Mouse (Mus musculus) spleen, adult 2 months (tissue): ENCODE data around the gene Jph3. TPM values are rescaled to one million over a fixed set of nuclear protein-coding genes. Genes with fewer than 3 reads are reported as not detected.

Experiments used
- DNase-seq, 2 experiments: peaks; one replicate each; pipeline versions ENCODE4 v3.0.0 to v3.0.0-alpha.2; 2012 to 2021; ENCODE audit warnings: low spot score in 2 of 2, low read depth in 1 of 2
- H3K27ac ChIP-seq: fragments of 200-500 bp; 2 replicates; pipeline ENCODE4 v1.5.1; 2012; ENCODE audit warnings: low read length, inconsistent platforms; ENCODE audit not compliant: insufficient read depth
- H3K27me3 ChIP-seq: fragments of 200-500 bp; 2 replicates; pipeline ENCODE4 v1.6.1; 2012; ENCODE audit warnings: mild to moderate bottlenecking, moderate library complexity, low read length, inconsistent platforms; ENCODE audit not compliant: control insufficient read depth, insufficient read depth
- H3K36me3 ChIP-seq: fragments of 200-500 bp; 2 replicates; pipeline ENCODE4 v1.6.1; 2012; ENCODE audit warnings: mild to moderate bottlenecking, low read length, inconsistent platforms; ENCODE audit not compliant: control insufficient read depth, insufficient read depth
- H3K4me1 ChIP-seq: fragments of 200-500 bp; 2 replicates; pipeline ENCODE4 v1.6.1; 2011; ENCODE audit warnings: inconsistent platforms; ENCODE audit not compliant: control insufficient read depth, insufficient read depth, insufficient read length
- H3K4me3 ChIP-seq: fragments of 200-500 bp; 2 replicates; pipeline ENCODE4 v1.5.1; 2011; ENCODE audit warnings: mild to moderate bottlenecking, inconsistent platforms; ENCODE audit not compliant: insufficient read depth, insufficient read length; ENCODE audit errors: extremely low read depth
- CTCF ChIP-seq: fragments of 200-500 bp; IDR thresholded peaks from 2 replicates; pipeline ENCODE4 v1.5.1; 2011; ENCODE audit warnings: mild to moderate bottlenecking, inconsistent platforms; ENCODE audit not compliant: insufficient read depth, insufficient read length, insufficient replicate concordance; ENCODE audit errors: extremely low read depth
- POLR2A ChIP-seq: fragments of 200-500 bp; IDR thresholded peaks from 2 replicates; pipeline ENCODE4 v1.6.1; 2011; ENCODE audit warnings: low read depth, low read length, inconsistent platforms
- WGBS: fragments of 180-500 bp; shearing (Covaris S2); methylation state at CpG from one replicate; pipeline ENCODE4 v1.1.7; 2018; 5-methylcytosine and 5-hydroxymethylcytosine counted together
- polyA plus RNA-seq: library from polyadenylated mRNA; depleted of rRNA; stranded (reverse); fragments of >200 nt; gene quantifications from 2 replicates; pipeline ENCODE4 v1.2.3, GENCODE M21; 2012

The Jph3 gene
- polyA plus RNA-seq, 1 experiment = 0.02 TPM

DNA sequence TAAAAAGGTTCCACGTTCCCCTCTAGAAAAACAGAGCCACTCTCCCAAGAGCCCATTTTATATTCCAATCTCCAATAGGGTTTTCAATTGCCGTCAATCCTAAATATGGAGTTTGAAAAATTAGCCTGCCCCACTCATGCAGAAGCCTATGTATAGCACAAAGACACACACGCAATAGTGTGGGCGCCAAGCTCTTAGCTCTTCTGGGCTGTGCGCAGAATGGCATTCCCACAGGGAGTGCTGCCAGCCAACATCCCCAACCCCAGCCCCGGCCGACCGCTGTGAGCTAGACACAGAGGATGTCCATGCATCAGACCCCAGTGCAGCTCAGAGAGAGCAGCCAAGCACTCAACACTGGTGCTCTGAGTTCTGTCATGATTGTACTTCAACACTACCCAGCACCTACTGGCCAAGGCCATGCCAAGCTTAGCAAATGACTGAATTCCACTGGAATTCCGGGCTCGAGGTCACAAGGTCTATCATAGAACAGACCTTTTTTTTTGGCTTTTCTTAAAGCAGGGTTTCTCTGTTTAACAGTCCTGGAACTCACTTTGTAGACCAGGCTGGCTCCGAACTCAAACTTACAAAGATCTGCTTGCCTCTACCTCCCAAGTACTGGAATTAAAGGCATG, 80.2 kb downstream of the Jph3 start:
- Histone ChIP-seq H3K27me3 (no peaks in the 10 kb centered on the region), H3K4me1 (no peaks in the 10 kb centered on the region), H3K4me3 (no peak overlapping the region), H3K27ac (no peak overlapping the region), H3K36me3 (peaks cover 16% of the 10 kb centered on the region)
- 94% methylated on average over 11 of the region's 11 CpGs for WGBS
- TF ChIP-seq CTCF (no peak), POLR2A (no peak)
- DNase-seq = no peak

DNA sequence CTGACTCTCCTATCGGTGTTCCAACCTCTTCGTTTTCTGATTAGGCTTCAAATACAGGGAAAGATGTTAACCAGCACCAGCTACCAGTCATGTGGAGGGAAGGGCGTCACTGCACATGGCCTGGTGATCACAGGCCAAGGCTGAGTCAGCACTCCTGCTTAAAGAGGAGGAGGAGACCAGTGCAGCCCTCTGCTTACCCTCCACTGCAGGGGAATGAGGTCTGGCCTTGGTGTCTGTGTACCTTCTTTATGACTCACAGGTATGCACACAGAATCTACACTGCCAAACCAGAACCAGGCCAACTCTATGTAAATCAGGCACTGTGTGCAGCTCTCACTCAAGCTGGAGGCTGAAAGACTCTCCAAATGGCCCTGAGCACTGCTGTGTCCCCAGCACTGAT, 82.1 kb downstream of the Jph3 start:
- 86% methylated on average over 3 of the region's 3 CpGs for WGBS
- H3K4me3 ChIP-seq = no peak overlapping the region
- DNase-seq = no peak
- H3K4me1 ChIP-seq = no peaks in the 10 kb centered on the region
- no peak overlapping the region for H3K27ac ChIP-seq
- peaks cover 5% of the 10 kb centered on the region; the same call in 1 of the 2 replicates for H3K36me3 ChIP-seq
- TF ChIP-seq CTCF = no peak
- no peak for TF ChIP-seq POLR2A
- H3K27me3 ChIP-seq = no peaks in the 10 kb centered on the region

DNA sequence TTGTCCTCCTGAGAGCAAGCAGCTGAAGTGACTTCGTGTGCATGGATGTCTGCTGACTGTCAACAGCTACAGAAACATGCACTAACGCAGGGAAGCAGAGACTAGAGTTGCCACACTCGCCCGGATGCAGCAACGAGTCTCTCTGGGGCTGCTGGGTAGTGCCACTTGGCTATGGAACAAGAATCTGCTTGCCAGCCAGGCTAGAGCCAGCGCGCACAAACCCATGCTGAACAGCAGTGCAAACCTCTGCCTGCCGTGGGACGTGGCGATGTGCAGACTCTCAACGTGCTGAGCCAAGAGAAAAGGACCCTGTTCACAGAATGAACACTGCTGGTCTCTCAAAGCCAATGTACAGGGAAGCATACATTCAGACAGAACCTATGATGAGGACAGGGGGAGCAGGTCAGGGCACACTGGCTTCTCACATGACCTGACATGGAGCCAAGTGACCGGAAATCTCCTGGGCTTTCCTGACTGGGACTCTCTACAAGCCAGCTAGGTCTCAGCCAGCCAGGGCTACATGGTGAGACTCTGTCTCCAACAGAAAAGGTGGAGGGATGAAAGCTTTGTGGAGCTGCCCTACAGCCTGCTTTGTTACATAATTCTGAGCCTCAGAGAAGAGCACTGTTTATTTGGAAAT, 82.6 kb downstream of the Jph3 start:
- no peak overlapping the region for H3K4me3 ChIP-seq
- H3K36me3 ChIP-seq = peaks cover 5% of the 10 kb centered on the region; the same call in 1 of the 2 replicates
- 91% methylated on average over 12 of the region's 12 CpGs for WGBS
- H3K4me1 ChIP-seq = no peaks in the 10 kb centered on the region
- DNase-seq = no peak
- TF ChIP-seq CTCF = no peak
- no peak for TF ChIP-seq POLR2A
- no peak overlapping the region for H3K27ac ChIP-seq
- no peaks in the 10 kb centered on the region for H3K27me3 ChIP-seq

GRCm38 (mm10) chr8:121818226-121818625, 88.8 kb downstream of the Jph3 start:
- H3K4me3 ChIP-seq = no peak overlapping the region
- TF ChIP-seq POLR2A (no peak), CTCF (no peak)
- no peak for DNase-seq
- H3K4me1 ChIP-seq = no peaks in the 10 kb centered on the region
- peaks cover 12% of the 10 kb centered on the region for H3K36me3 ChIP-seq
- no peak overlapping the region for H3K27ac ChIP-seq
- WGBS = 90% methylated on average over 7 of the region's 7 CpGs
- H3K27me3 ChIP-seq = no peaks in the 10 kb centered on the region

- Histone ChIP-seq H3K27me3 (no peaks in the 10 kb centered on the region), H3K27ac (no peak overlapping the region), H3K4me3 (no peak overlapping the region), H3K4me1 (no peaks in the 10 kb centered on the region), H3K36me3 (peaks cover 10% of the 10 kb centered on the region)
- TF ChIP-seq CTCF (no peak), POLR2A (no peak)
- no peak for DNase-seq
- 91% methylated on average over 6 of the region's 6 CpGs for WGBS
These were observed 91.4 kb downstream of the Jph3 start for GRCm38 (mm10) chr8:121820840-121821239.

- H3K36me3 ChIP-seq = peaks cover 10% of the 10 kb centered on the region
- H3K4me1 ChIP-seq = no peaks in the 10 kb centered on the region
- no peak overlapping the region for H3K27ac ChIP-seq
- TF ChIP-seq CTCF = no peak
- TF ChIP-seq POLR2A = no peak
- 93% methylated on average over 11 of the region's 11 CpGs for WGBS
- H3K27me3 ChIP-seq = no peaks in the 10 kb centered on the region
- no peak overlapping the region for H3K4me3 ChIP-seq
- DNase-seq = no peak
These were observed 91.9 kb downstream of the Jph3 start for GRCm38 (mm10) chr8:121821320-121821719.

- no peak for DNase-seq
- TF ChIP-seq POLR2A (no peak), CTCF (no peak)
- no peaks in the 10 kb centered on the region for H3K4me1 ChIP-seq
- H3K4me3 ChIP-seq = no peak overlapping the region
- 93% methylated on average over 9 of the region's 9 CpGs for WGBS
- no peak overlapping the region for H3K27ac ChIP-seq
- no peaks in the 10 kb centered on the region for H3K27me3 ChIP-seq
- peaks cover 10% of the 10 kb centered on the region for H3K36me3 ChIP-seq
These were observed 92.3 kb downstream of the Jph3 start for GRCm38 (mm10) chr8:121821770-121822169.
